Mouse (Mus musculus): Measurements from ENCODE around the gene Tlnrd1.

The Tlnrd1 gene

DNA sequence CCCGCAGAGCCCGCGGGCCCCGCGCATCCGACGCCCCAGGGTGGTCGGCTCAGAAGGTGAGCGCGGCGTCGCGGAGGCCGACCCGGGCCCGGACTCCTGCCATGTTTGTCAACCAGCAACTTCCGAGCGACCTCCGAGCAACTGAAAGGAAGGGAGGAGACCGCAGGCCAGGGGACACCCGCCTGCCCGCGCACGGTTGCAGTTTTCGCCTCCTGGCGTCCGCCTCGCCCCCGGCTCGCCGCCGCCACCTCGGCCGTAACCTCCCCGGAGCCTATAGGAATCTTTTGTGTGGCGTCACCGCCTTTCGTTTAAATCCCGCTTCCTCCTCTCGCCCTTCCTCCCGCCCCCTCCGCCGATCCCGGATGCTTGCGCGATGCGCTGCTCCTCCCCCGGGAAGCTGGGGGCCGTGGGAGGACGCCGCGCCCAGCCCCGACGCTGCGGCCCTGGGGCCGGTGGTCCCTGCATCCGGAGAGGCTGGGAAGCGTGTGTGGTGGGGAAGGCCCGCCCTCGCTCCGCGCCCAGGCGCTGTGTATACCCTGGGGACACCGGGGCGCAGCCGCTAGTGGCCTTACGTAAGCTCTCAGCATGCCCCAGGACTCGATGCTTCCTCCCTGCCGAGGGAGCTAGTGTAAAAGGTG, at the start of gene Tlnrd1, which contains the start of gene Mesd:
Tlnrd1 (minus strand) TSS at position 285 of the 638 bp plus-strand sequence.
Mesd (plus strand) TSS at position 446 of the 638 bp plus-strand sequence.
- DNase-seq (ENCODE audit: low read depth, low spot score), result peak; percentile 91
- H3K27me3 ChIP-seq (ENCODE audit: control insufficient read depth, insufficient read depth, low read length, poor library complexity, severe bottlenecking), result no peaks in the 10 kb centered on the region

DNA sequence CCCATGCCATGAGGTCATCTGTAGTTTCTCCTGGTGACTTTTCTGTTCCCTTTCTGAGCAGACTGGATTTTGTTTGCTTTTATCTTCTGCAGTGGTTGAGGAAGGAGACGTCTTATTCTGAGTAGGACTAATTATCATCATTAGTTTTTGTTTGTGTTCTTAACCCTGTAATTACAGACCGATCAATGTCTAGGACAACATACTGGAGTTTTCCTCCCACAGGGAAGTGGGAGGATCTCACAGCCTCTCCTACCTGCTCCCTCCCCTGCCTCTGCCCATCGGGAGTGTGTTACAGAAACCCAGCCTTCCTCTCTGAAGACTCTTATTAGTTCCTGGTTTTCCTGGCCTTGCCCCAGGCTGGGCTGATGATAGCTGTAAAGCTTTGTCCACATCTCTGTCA, 37.5 kb upstream of the Tlnrd1 start:
- Histone ChIP-seq H3K27me3 (ENCODE audit: control insufficient read depth, insufficient read depth, low read length, poor library complexity, severe bottlenecking) (no peaks in the 10 kb centered on the region), H3K36me3 (ENCODE audit: control insufficient read depth, insufficient read depth, low read length, poor library complexity, severe bottlenecking) (no peaks in the 10 kb centered on the region)
- no peak for DNase-seq (ENCODE audit: low read depth, low spot score)

More for the DNA sequence above, at the start of gene Tlnrd1, which contains the start of gene Mesd:
- H3K36me3 ChIP-seq (ENCODE audit: control insufficient read depth, insufficient read depth, low read length, poor library complexity, severe bottlenecking), result no peaks in the 10 kb centered on the region

DNA sequence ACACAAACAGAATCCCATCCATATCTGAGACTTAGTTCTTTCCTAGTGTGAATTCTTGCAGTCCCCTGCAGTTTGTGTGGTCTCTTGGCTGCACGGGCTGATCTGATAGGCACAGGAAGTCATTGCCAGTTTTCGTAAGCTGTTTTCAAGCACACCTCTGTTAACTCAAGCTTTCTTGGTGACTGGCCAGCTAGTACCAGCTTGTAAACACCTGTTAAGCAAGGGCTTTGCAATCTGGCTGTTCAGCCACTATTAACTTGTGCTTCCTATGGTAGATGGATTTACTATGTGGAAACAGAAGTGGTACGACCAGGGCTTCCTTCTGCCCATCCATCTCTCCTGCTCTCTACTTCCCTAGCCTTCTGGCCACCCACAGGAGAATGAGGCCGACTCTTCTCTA, 36.1 kb upstream of the Tlnrd1 start:
- no peak for DNase-seq (ENCODE audit: low read depth, low spot score)
- H3K27me3 ChIP-seq (ENCODE audit: control insufficient read depth, insufficient read depth, low read length, poor library complexity, severe bottlenecking), result no peaks in the 10 kb centered on the region
- H3K36me3 ChIP-seq (ENCODE audit: control insufficient read depth, insufficient read depth, low read length, poor library complexity, severe bottlenecking), result no peaks in the 10 kb centered on the region

DNA sequence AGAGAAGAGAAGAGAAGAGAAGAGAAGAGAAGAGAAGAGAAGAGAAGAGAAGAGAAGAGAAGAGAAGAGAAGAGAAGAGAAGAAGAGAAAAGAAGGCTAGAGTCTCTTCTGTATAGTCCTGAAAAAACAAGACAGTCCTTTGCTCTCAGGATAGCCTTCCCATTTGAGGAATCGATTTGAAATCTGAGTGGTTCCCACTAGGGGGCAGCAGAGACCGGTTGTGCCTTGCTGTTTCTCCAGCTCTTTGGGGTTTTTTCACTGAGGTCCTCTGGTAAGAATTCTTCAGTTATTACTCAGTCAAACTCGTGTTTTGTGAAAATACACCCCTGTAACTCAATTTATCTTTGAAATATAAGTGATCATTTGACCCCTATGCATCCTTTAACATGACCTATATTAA, 30.5 kb upstream of the Tlnrd1 start:
- Histone ChIP-seq H3K36me3 (ENCODE audit: control insufficient read depth, insufficient read depth, low read length, poor library complexity, severe bottlenecking) (no peaks in the 10 kb centered on the region), H3K27me3 (ENCODE audit: control insufficient read depth, insufficient read depth, low read length, poor library complexity, severe bottlenecking) (no peaks in the 10 kb centered on the region)
- DNase-seq (ENCODE audit: low read depth, low spot score), result peak; percentile 77

DNA sequence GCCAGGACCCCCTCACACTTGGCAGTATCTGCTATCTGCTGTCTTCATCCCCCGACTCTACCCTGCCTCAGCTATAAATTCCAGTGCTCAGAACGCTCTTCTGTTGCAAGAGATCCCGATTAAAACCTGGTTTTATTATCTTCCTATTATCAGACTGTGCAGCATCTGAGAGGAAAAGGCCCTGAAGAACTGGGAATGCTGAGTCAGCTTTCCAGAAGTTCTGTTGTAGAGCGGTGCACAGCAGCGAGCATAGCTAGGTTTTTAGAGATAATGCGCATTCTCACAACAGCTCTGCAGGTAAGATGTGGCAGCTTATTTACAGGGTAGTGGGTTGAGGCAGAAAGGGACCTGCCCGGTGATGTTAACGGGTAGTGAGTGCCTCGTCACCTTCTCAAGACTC, 29.9 kb upstream of the Tlnrd1 start:
- no peaks in the 10 kb centered on the region for H3K27me3 ChIP-seq (ENCODE audit: control insufficient read depth, insufficient read depth, low read length, poor library complexity, severe bottlenecking)
- no peaks in the 10 kb centered on the region for H3K36me3 ChIP-seq (ENCODE audit: control insufficient read depth, insufficient read depth, low read length, poor library complexity, severe bottlenecking)
- DNase-seq (ENCODE audit: low read depth, low spot score), result no peak

DNA sequence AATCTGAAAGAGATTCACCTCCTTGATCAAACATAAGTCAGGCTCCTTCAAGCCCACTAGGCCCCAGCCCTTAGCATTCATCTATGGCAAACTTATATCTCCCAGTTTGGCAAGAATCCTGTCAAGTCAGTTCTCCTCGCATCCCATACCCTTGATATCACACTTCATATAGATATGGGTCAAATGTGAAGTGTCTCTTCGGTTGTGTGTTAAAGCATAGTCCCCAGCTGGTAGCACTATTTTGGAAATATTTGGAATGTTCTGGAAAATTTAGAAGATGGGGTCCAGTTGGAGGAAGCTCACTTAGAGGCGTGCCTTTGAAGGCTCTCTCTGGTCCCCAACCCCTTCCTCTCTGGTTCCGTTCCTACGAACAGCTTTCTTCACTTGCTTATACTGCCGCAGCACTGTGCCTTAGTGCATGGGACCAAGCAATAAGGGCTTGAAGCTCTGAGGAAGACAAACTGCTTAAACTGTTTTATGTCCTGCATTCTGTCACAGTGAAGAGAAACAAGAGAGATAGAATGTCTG, 29.4 kb upstream of the Tlnrd1 start:
- H3K27me3 ChIP-seq (ENCODE audit: control insufficient read depth, insufficient read depth, low read length, poor library complexity, severe bottlenecking), result no peaks in the 10 kb centered on the region
- no peaks in the 10 kb centered on the region for H3K36me3 ChIP-seq (ENCODE audit: control insufficient read depth, insufficient read depth, low read length, poor library complexity, severe bottlenecking)
- no peak for DNase-seq (ENCODE audit: low read depth, low spot score)

DNA sequence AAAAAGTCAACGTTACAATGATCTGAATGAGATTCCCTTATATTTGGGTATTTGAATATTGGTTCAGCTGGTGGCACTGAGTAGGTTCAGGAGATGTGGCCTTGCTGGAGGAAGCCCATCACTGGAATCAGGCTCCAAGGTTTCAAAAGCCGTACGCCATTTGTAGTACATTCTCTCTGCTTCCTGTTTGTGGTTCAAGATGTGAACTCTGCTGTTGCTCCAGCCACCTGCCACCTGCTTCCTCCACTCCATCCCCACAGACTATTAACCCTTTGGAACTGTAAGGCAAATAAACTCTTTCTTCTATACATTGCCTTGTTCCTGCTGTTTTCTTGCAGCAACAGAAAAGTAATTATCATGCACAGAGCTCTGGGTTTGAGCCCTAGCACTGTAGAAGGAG, 27.8 kb upstream of the Tlnrd1 start:
- H3K27me3 ChIP-seq (ENCODE audit: control insufficient read depth, insufficient read depth, low read length, poor library complexity, severe bottlenecking), result no peaks in the 10 kb centered on the region
- DNase-seq (ENCODE audit: low read depth, low spot score), result no peak
- no peaks in the 10 kb centered on the region for H3K36me3 ChIP-seq (ENCODE audit: control insufficient read depth, insufficient read depth, low read length, poor library complexity, severe bottlenecking)

DNA sequence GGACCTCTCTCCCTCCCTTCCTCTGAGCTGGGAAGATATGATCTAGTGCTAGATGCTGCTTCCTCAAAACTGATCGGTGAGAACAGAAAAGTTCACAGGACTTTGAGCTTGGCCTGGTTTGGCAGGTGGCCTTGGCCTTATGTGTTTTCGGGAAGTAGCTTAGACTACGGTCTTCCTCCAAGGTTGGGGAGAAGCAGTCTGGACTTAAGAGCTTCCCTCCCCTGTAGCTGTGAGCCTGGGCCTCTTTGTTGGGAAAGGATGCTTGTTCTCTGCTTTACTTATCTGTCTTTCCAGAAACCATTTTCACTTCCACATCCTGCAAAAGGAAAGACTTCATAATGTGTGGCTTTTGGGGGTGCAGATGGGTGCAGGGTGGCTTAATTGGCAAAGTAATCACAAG, 20.7 kb upstream of the Tlnrd1 start:
- no peaks in the 10 kb centered on the region for H3K27me3 ChIP-seq (ENCODE audit: control insufficient read depth, insufficient read depth, low read length, poor library complexity, severe bottlenecking)
- no peaks in the 10 kb centered on the region for H3K36me3 ChIP-seq (ENCODE audit: control insufficient read depth, insufficient read depth, low read length, poor library complexity, severe bottlenecking)
- no peak for DNase-seq (ENCODE audit: low read depth, low spot score)

DNA sequence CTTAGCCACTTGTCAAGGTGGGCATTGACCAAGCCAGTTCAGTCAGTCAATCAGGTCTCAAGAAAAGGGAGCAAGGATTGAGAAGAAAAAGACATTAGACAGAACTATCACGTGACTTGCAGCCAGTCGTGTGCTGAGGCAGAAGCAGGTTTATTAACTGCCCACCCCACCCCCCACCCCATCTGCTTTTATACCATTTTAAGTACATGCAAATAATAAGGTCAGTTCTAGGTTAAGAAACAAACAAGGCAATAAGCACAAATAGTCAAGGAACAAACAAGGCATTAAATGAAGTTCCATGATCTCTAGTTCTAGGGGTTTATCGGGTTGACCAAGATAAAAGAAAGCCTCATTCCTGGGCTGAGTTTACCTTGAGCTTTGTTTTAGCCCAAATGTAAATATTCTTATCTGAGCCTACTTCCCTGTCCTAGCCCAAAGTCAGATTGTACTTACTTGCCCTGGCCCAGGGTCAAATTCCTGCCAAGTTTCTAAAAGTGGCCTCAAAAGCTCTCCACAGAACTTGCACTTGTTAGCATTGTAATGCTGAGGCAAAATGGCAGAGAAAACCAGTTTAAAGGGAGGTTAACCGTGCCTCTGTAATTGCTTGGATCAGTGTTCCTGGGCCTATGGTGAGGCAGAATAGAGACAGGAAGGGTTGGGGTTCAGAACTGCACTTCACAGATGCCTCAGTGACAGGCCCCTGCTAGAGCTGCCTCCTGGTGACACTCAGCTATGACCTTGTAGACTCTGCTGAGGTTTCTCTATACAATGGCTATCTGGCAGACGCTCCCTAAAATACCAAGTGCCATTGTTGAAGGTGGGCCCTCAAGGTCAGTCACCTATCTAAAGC, 18.4 kb upstream of the Tlnrd1 start:
- no peak for DNase-seq (ENCODE audit: low read depth, low spot score)

DNA sequence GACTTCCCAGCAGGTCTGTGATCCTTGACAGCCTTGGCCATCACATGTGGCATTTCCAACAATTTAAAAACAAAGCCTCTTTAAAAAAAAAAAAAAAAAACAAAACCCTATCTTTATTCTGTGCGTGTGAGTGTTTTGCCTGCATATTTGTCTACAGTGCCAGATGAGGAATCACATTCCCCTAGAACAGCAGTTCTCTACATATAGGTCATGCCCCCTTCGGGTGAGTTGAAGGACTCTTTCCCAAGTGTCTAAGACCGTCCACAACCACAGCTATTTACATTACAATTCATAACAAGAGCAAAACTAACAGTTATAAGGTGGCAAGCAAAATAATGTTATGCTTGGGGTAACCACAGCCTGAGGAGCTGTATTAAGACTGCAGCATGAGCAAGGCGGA, 17.3 kb upstream of the Tlnrd1 start:
- Histone ChIP-seq H3K27me3 (ENCODE audit: control insufficient read depth, insufficient read depth, low read length, poor library complexity, severe bottlenecking) (no peaks in the 10 kb centered on the region), H3K36me3 (ENCODE audit: control insufficient read depth, insufficient read depth, low read length, poor library complexity, severe bottlenecking) (peaks cover 8% of the 10 kb centered on the region)
- no peak for DNase-seq (ENCODE audit: low read depth, low spot score)

More for the DNA sequence above, 18.4 kb upstream of the Tlnrd1 start:
- H3K36me3 ChIP-seq (ENCODE audit: control insufficient read depth, insufficient read depth, low read length, poor library complexity, severe bottlenecking), result peaks cover 8% of the 10 kb centered on the region
- H3K27me3 ChIP-seq (ENCODE audit: control insufficient read depth, insufficient read depth, low read length, poor library complexity, severe bottlenecking), result no peaks in the 10 kb centered on the region

DNA sequence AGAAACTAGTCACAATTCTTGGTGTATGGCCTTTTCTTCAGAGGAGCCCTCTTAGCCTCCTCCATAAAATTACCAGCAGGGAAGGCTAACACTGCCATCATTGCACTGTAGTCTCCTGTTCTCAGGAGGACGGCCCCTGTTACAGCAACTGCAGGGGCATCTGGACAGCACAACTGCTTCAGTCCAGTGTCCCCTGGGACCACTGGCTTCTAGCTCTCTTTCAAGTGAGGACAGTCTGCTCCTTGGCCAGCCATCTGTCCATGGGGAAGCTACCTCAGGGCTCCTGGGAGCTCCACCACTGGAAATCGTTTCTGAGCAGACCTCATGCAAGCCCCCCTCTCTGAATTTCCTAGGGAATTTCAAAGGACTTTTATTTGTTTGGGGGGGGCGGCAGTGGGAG, 16.4 kb upstream of the Tlnrd1 start:
- no peak for DNase-seq (ENCODE audit: low read depth, low spot score)
- H3K36me3 ChIP-seq (ENCODE audit: control insufficient read depth, insufficient read depth, low read length, poor library complexity, severe bottlenecking), result peaks cover 8% of the 10 kb centered on the region
- no peaks in the 10 kb centered on the region for H3K27me3 ChIP-seq (ENCODE audit: control insufficient read depth, insufficient read depth, low read length, poor library complexity, severe bottlenecking)

DNA sequence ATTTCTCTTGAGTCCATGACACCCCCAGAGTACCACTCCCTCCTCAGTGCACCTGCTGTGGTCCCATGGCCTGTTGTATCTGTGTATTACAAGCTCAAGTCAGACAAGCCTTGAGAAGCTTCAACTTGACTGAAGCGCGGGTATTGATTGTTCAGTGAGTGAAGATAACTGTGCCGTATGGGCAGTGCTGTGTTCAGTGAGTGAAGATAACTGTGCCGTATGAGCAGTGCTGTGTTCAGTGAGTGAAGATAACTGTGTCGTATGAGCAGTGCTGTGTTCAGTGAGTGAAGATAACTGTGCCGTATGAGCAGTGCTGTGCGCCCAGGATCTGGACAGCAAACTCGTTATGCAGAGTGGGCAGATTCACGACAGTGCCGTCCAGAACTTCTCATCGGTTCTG, 14.2 kb upstream of the Tlnrd1 start:
- Histone ChIP-seq H3K36me3 (ENCODE audit: control insufficient read depth, insufficient read depth, low read length, poor library complexity, severe bottlenecking) (peaks cover 8% of the 10 kb centered on the region), H3K27me3 (ENCODE audit: control insufficient read depth, insufficient read depth, low read length, poor library complexity, severe bottlenecking) (no peaks in the 10 kb centered on the region)
- DNase-seq (ENCODE audit: low read depth, low spot score), result no peak

DNA sequence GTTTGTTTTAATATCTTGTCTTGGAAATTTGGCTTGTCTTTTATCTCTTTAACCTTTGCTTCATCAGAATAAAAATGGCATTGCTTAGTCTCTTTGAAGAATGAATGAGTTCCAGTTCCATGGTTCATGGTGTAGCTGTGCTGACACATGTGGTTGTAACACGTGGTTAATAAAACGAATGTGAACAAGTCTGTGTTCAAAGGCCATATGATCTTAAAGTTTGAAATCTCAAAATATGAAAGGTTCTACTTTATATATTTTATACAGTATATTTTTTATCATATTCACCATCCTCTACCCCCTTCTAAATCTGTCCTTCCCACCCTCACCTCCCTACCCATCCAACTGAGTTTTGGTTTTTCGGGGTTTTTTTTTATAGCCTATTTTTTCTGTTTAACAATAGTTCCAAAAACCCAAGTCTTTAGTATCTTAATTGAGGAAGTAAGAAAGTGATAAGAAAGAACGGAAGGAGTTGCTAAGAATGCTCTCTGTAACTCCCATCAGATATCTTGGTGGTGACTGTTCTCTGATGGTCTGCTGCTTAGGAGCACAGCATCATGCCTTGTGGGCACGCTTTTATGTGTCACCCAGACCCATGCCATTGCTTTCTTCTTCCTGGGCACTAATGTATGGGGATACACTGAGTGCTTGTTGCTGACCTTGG, 12.1 kb upstream of the Tlnrd1 start:
- H3K36me3 ChIP-seq (ENCODE audit: control insufficient read depth, insufficient read depth, low read length, poor library complexity, severe bottlenecking), result peaks cover 8% of the 10 kb centered on the region
- no peak for DNase-seq (ENCODE audit: low read depth, low spot score)
- no peaks in the 10 kb centered on the region for H3K27me3 ChIP-seq (ENCODE audit: control insufficient read depth, insufficient read depth, low read length, poor library complexity, severe bottlenecking)

DNA sequence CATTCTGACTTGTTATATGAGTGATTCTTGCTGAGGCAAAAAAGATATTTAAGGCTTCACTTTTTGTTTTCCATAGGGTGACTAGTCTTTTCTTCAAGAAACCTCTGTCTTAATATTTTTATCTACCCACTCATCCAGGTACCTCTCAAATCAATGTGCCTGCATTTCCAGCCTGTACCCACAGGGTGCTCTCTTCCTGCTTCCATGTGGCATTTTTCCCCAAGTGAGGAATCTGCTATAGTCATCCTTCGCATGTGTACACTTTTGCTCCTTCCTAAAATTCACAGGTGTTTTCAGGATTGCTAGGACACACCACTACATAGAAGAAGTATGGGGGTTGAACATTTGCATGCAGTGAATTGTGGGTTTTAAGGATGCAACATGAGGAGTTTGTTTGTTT, 10.2 kb upstream of the Tlnrd1 start:
- no peak for DNase-seq (ENCODE audit: low read depth, low spot score)
- Histone ChIP-seq H3K36me3 (ENCODE audit: control insufficient read depth, insufficient read depth, low read length, poor library complexity, severe bottlenecking) (peaks cover 4% of the 10 kb centered on the region), H3K27me3 (ENCODE audit: control insufficient read depth, insufficient read depth, low read length, poor library complexity, severe bottlenecking) (no peaks in the 10 kb centered on the region)

DNA sequence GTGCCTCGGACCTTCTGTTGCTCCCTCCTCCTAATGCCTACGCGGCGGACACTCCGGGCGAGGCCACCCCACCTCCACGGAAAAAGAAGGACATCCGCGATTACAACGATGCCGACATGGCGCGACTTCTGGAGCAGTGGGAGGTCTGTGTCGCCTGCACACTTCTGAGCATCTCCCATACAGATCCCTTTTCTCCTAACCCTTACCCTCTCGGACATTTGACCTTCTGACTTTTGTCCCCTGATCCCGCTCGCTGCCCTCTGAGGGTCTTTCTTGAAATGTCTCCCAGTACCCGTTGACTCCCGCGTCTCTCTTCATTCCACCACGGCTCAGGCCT, 8.2 kb upstream of the Tlnrd1 start:
- Histone ChIP-seq H3K27me3 (ENCODE audit: control insufficient read depth, insufficient read depth, low read length, poor library complexity, severe bottlenecking) (no peaks in the 10 kb centered on the region), H3K36me3 (ENCODE audit: control insufficient read depth, insufficient read depth, low read length, poor library complexity, severe bottlenecking) (no peaks in the 10 kb centered on the region; the same call in 1 of the 2 replicates)
- DNase-seq (ENCODE audit: low read depth, low spot score), result no peak
